Mouse (Mus musculus) G1E (cell line): ENCODE results near the gene Hoxa7.

Experiments
- GATA2 ChIP-seq: IDR thresholded peaks from 2 replicates; pipeline ENCODE4 v1.6.1; 2012; ENCODE audit warnings: low read depth, low read length, inconsistent platforms, borderline replicate concordance
- TAL1 ChIP-seq: conservative IDR thresholded peaks from 2 replicates; pipeline ENCODE4 v1.6.1; 2012; ENCODE audit warnings: low read depth, low read length, inconsistent platforms, mixed read lengths

GRCm38 (mm10) chr6:52170898-52171223, 50.8 kb downstream of the Hoxa7 start:
- TF ChIP-seq TAL1 = no peak
- TF ChIP-seq GATA2 = no peak
